Mouse (Mus musculus) neural tube, embryonic 12.5 days (tissue): ENCODE results near the gene Fam219a. TPM values are rescaled to one million over a fixed set of nuclear protein-coding genes. Genes with fewer than 3 reads are reported as not detected.

Experiments used
- polyA plus RNA-seq: library from polyadenylated mRNA; unstranded; fragments of >200 nt; fragmentation: Nextera tagmentation; extraction: Ambion mirVana; gene quantifications from 2 replicates; pipeline ENCODE4 v1.2.1, GENCODE M21; 2016

Gene Fam219a
- polyA plus RNA-seq, 1 experiment from 2014 or later = 17.4 TPM

Other genes starting within 250 kb of the Fam219a start
- 84.6 and 87.7 TPM in 2 replicates for gene Ubap1, start 220.5 kb downstream of the Fam219a start, polyA plus RNA-seq
- 10.0 TPM in 2 replicates for gene Kif24, start 104.7 kb downstream of the Fam219a start, polyA plus RNA-seq
- gene Nudt2, start 104.4 kb downstream of the Fam219a start, polyA plus RNA-seq = 54.3 and 57.6 TPM in 2 replicates
- gene AI464131, start 66.5 kb downstream of the Fam219a start, polyA plus RNA-seq = 6.4 and 8.9 TPM in 2 replicates
- 3.7 and 5.1 TPM in 2 replicates for gene 1110017D15Rik, start 52.2 kb downstream of the Fam219a start, polyA plus RNA-seq
- gene Dnaic1, start 237 bp upstream of the Fam219a start, polyA plus RNA-seq = 1.8 and 1.9 TPM in 2 replicates
- gene Enho, start 70.8 kb upstream of the Fam219a start, polyA plus RNA-seq = 73.6 and 74.1 TPM in 2 replicates
- 32.8 and 36.4 TPM in 2 replicates for gene Cntfr, start 127.6 kb upstream of the Fam219a start, polyA plus RNA-seq
- 73.3 and 79.5 TPM in 2 replicates for gene Il11ra1, start 130.5 kb upstream of the Fam219a start, polyA plus RNA-seq
- 65.9 and 66.9 TPM in 2 replicates for gene Rpp25l, start 144.0 kb upstream of the Fam219a start, polyA plus RNA-seq
- gene Dctn3, start 153.6 kb upstream of the Fam219a start, polyA plus RNA-seq = 225 and 233 TPM in 2 replicates
- 1.4 and 1.5 TPM in 2 replicates for gene Arid3c, start 161.6 kb upstream of the Fam219a start, polyA plus RNA-seq
- gene Galt, start 185.7 kb upstream of the Fam219a start, polyA plus RNA-seq = 25.2 and 27.3 TPM in 2 replicates
- gene Sigmar1, start 186.6 kb upstream of the Fam219a start, polyA plus RNA-seq = 60.7 and 63.7 TPM in 2 replicates
- gene Ccl27a, start 204.7 kb upstream of the Fam219a start, polyA plus RNA-seq = 133 and 136 TPM in 2 replicates